Mouse (Mus musculus) olfactory bulb, adult 2 months (tissue): ENCODE data around the gene Gfod1.

ENCODE experiments used
- CTCF ChIP-seq: fragments of 200-500 bp; IDR thresholded peaks from 2 replicates; pipeline ENCODE4 v1.5.1; 2012; ENCODE audit warnings: low read depth, mild to moderate bottlenecking, low read length, moderate library complexity; ENCODE audit not compliant: insufficient read depth
- POLR2A ChIP-seq: fragments of 200-500 bp; IDR thresholded peaks from 2 replicates; pipeline ENCODE4 v1.6.1; 2012; ENCODE audit warnings: mild to moderate bottlenecking, low read depth, low read length, moderate library complexity; ENCODE audit not compliant: insufficient read depth

DNA sequence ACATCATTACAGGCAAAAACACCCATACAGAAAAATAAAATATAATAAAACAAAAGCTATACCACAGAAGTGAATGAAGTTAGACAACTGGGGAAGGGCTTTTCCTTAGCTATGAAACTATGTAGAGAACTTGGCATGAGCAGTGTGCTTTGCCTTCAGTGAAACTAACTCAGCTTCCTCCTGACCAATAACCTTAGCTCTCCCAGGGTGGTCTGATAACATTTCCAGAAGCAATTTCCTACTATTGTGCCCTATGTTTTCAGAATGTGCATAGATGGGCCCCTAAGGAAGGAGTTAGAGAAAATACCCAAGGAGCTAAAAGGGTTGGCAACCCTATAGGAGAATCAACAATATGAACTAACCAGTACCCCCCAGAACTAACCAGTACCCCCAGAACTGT is 42.9 kb upstream of the Gfod1 start:
- TF ChIP-seq POLR2A (no peak), CTCF (no peak)
